Mouse (Mus musculus) CD4-positive, CD25-positive, alpha-beta regulatory T cell, adult 9 weeks (primary cell): ENCODE data around the gene Kctd3. TPM values are rescaled to one million over a fixed set of nuclear protein-coding genes. Genes with fewer than 3 reads are reported as not detected.

Source experiments
- polyA plus RNA-seq: library from polyadenylated mRNA; unstranded; fragments of 100-300 nt; shearing (Covaris generic); gene quantifications from one replicate; pipeline ENCODE4 v1.2.1, GENCODE M21; 2017

Gene Kctd3
- 3.5 TPM for polyA plus RNA-seq

GRCm38 (mm10) chr1:189007239-189007979 is at the start of gene Kctd3:
Gene Kctd3, minus strand, starts transcription at chr1:189007841.

